Mouse (Mus musculus) retina, postnatal 7 days (tissue): Measurements from ENCODE around the gene Notch3.
"Not testable (repeated sequence)": the region's sequence is repeated elsewhere in the genome, so short reads cannot be mapped to it uniquely, and the experiment has no call there.

Source experiments
- DNase-seq: peaks from one replicate; pipeline ENCODE4 v3.0.0-alpha.2; 2012; ENCODE audit warnings: low read depth, low spot score

Gene Notch3

DNA sequence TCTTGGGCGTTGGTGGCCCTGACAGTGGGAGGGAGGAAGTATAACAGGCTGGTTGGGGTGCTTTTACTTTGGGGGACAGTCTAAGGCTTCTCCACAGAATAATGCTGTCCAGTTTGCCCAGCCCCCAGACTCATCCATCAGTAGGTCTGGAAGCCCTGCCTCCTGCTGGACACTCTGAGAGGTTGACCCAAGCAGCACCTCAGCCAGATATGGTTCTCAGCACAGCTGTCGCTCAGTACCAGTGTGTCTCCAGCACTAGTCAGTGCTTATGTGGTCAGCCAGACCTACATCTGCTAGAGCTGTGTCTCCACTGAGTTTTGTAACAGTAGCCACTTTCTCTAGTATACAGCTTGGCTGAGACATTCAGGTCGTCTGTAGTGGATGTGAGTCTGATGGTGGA is 48.2 kb downstream of the Notch3 start:
- DNase-seq = no peak

DNA sequence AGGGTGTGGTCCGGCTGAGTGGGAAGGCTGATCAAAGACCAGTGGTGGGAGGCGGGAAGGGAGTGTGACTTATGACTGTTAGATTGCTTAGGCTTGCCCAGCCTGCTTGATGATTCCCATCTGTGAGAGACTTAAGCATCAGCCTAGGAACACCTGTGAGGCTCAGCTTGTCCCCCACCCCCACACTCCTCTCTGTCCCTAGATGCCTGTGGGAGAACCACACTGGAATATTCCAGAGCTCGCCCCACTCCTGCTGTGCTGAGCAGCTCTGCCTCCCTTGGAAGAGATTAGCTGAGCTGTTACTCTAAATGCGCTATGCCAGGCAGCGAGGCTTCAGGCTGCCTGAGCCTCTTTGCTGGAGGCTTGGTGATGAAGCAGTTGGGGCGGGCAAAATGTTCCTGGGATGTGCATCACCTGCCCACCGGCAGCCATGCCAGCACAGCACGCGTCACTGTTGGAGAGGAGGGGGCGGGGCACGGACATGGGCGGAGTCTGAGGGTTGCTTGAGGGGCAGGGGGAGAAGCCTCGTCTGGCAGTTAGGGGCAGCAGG is 48.7 kb downstream of the Notch3 start:
- DNase-seq = not testable (repeated sequence)

DNA sequence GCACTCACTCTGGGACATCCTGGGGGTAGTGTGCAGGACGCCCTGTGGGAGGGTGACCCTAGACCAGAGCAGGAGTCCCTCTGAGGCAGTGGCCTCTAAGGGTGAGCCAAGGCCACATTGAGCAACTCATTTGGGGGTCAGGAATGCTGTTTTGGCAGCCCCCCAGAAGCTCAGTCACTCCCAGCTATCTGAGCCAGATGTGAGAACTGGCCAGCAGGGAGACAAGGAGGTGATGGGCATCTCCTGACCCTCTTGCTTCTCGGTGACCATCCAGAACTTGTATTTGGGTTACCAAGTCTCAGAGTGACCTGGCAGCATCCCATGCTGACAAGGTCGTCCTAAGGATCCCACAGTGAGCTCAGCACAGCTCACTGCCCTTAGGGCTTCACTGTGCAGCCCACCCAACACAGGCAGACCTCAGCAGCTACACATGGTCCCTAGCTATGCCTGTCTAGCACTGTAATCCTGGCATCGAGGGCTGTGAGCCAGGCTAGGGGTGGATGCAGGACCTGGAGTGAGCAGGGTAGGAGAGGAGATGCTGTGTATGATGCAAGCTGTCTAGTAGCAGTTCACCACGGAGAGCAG is 49.3 kb downstream of the Notch3 start:
- DNase-seq = no peak

- DNase-seq = no peak
Observed at GRCm38 (mm10) chr17:32116586-32117286, 49.9 kb downstream of the Notch3 start.

GRCm38 (mm10) chr17:32114486-32114885 is 52.2 kb downstream of the Notch3 start:
- not testable (repeated sequence) for DNase-seq

- no peak for DNase-seq
Observed at GRCm38 (mm10) chr17:32113523-32114421, 52.9 kb downstream of the Notch3 start.

GRCm38 (mm10) chr17:32113255-32113522 is 53.5 kb downstream of the Notch3 start:
- DNase-seq = no peak

DNA sequence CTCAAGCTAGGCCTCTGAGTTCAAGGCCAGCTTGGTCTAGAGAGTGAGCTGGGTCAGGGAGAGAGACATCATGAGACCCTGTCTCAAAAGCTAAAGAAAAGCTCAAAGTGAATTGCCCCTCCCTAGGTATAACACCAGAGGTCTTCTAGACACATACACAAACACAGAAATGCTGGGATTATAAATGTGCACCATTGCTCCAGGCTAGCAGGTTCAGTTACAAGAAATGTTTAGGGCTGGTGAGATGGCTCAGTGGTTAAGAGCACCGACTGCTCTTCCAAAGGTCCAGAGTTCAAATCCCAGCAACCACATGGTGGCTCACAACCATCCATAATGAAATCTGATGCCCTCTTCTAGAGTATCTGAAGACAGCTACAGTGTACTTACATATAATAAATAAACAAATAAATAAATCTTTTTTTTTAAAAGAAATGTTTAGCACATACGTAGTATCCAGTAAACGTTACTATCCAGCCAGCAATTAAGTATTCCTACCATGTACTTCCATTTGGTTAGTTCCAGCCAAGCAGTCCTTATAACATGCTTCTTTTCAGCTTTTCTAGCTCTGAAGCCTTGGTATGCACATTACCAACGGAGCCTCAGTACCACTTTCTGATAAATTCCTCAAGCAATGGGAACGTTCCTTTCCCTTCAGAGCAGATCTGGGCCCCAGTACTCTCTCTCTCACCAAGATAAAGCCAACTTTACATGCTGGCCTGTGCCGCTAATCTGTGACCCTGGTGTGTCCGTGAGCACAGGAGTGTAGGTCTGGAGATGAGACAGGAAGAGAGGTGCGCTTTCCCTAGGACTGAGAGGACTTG is 54.0 kb downstream of the Notch3 start:
- DNase-seq = no peak

DNA sequence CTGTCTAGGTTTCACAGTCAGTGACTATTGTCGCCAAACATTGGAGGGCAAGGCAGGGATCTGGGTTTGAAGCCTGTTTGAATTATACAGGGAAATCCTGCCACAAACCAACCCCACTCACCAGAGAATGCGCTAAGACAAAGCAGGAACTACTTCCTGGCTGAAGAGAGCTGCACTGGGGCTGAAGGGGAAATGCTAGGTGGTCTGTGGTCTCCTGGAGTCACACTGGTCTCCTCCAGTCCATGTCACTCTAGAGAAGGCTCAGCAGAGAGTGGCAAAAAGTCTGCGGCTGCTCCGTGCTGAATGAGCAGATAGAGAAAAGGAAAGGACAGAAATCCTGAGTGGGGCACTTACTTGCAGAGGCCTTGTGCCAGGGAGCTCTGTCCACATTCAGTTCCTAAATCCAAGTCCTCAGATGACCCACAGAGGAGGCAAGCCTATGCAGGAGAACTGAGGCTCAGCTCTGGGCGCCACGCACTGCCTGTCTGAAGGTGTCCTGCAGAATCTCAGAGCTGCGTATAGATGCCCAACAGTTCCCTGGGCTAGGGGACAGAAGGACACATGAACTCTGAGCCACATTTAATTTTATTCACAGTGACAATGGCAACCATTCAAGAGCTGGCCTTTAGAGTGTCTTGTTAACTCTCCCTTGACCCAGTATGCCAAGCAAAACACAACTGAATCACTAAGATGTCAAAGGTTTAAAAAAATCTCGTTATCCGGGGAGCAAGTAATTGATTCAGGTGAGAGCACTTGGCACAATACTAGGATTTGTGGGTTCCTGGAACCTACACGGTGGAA is 55.5 kb downstream of the Notch3 start:
- no peak for DNase-seq

DNA sequence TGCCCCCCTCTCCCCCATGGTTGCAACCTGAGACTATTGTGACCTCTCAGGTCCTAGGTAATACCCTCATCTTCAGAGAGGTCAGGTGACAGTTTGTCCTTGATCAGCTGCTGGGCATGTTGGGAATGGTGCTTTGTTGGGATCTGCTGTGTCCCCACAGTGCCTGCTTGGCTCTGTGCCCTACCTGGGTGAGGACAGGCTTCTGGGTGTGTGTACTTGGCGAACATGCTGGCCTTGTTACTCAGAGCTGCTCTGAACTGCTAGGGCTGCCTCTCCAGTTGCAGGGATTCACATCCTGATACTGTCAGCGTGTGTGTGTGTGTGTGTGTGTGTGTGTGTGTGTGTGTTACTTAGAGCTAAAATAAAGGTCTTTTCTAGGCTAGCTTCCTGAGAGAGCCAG is 56.2 kb downstream of the Notch3 start:
- DNase-seq = no peak

GRCm38 (mm10) chr17:32109201-32109940 is 57.3 kb downstream of the Notch3 start:
- DNase-seq = no peak

- not testable (repeated sequence) for DNase-seq
Observed at GRCm38 (mm10) chr17:32108320-32109011, 58.2 kb downstream of the Notch3 start.

GRCm38 (mm10) chr17:32107877-32108276 is 58.8 kb downstream of the Notch3 start:
- no peak for DNase-seq

GRCm38 (mm10) chr17:32106358-32106757 is 60.3 kb downstream of the Notch3 start:
- no peak for DNase-seq

- no peak for DNase-seq
Observed at GRCm38 (mm10) chr17:32103054-32103453, 63.6 kb downstream of the Notch3 start.

DNA sequence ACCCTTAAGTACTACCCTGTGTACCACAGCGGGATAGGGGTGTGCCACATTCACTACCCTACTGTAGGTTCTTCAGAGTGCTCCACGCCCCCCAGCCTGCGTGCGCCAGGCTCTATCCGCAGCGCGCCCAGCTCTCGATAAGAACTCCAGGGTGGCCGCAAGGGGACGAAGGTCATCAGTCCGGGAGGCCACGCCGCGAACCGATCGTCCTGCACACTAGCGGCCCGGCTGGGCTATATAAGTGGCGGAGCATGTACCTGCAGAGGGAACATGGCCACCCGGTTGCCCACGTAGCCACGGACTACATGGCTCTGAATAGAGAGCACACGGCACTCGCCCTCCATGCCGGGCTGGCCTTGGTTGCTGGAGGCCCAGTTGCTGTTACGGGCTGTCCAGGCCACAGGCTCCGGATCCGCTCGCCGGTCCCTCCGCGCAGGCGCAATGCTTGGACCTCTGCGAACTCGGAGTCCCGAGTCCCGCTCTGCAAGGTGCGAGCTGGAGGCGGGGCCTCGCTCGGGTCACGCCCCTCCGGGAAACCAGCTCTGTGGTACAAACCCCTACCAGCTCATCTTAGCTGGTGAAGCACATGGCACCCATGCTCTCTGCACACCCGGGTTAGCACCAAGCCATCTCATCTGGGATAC is 66.6 kb downstream of the Notch3 start:
- DNase-seq = peak; percentile 57

- DNase-seq = no peak
Observed at GRCm38 (mm10) chr17:32099574-32099942, 67.1 kb downstream of the Notch3 start.

- not testable (repeated sequence) for DNase-seq
Observed at GRCm38 (mm10) chr17:32098905-32099304, 67.7 kb downstream of the Notch3 start.

DNA sequence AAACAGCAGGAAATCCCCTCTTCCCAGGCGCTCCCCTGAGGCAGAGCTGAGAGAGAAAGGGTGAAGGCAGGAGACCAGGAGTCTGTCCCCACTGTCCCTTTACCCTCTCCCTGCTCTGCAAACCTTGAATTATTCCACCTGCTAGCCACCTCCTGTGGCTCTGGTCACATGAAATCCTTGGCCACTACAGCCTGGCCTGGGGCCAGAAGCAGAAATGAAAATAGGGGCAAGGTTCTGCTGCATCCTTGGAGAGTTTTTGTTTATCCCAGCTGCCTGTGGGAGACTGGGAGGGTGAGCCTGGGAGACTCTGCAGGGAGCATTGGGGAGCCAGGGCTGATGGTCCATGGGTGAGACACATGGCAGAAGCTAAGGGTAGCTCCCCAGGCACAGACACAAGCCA is 69.0 kb downstream of the Notch3 start:
- no peak for DNase-seq
